Mouse (Mus musculus): Measurements from ENCODE around the gene Arid3b. TPM values are rescaled to one million over a fixed set of nuclear protein-coding genes. Genes with fewer than 3 reads are reported as not detected.

The Arid3b gene
- polyA plus RNA-seq, 1 experiment from 2014 or later, result 3.8 TPM

- Histone ChIP-seq H3K27ac (no peak overlapping the region), H3K4me2 (0 out of 2 replicates have a peak overlapping the region, but pooled peaks have one; percentile 10), H3K4me1 (0 out of 2 replicates have a peak, but pooled peaks cover 2% of the 10 kb centered on the region), H3K36me3 (no peaks in the 10 kb centered on the region), H3K9me3 (no peaks in the 10 kb centered on the region), H3K4me3 (no peak overlapping the region), H3K9ac (no peak overlapping the region), H3K27me3 (no peaks in the 10 kb centered on the region)
- WGBS, result 25% methylated on average over 9 of the region's 9 CpGs
- ATAC-seq (ENCODE audit: insufficient number of reproducible peaks, low FRiP score, low TSS enrichment, low read depth), result no peak
Measured at GRCm38 (mm10) chr9:57861951-57862471, 25.4 kb upstream of the Arid3b start.

GRCm38 (mm10) chr9:57856456-57856855, 19.9 kb upstream of the Arid3b start:
- Histone ChIP-seq H3K4me3 (no peak overlapping the region), H3K9me3 (no peaks in the 10 kb centered on the region), H3K27me3 (no peaks in the 10 kb centered on the region), H3K4me1 (no peaks in the 10 kb centered on the region), H3K36me3 (no peaks in the 10 kb centered on the region), H3K27ac (no peak overlapping the region), H3K9ac (no peak overlapping the region), H3K4me2 (no peak overlapping the region)
- no peak for ATAC-seq (ENCODE audit: insufficient number of reproducible peaks, low FRiP score, low TSS enrichment, low read depth)
- 81% methylated on average over 2 of the region's 2 CpGs for WGBS

GRCm38 (mm10) chr9:57854280-57854679, 17.7 kb upstream of the Arid3b start:
- H3K36me3 ChIP-seq, result no peaks in the 10 kb centered on the region
- H3K9me3 ChIP-seq, result no peaks in the 10 kb centered on the region
- no peak overlapping the region for H3K27ac ChIP-seq
- no peak overlapping the region for H3K4me3 ChIP-seq
- no peak overlapping the region for H3K4me2 ChIP-seq
- H3K9ac ChIP-seq, result no peak overlapping the region
- no peaks in the 10 kb centered on the region for H3K27me3 ChIP-seq
- no peak for ATAC-seq (ENCODE audit: insufficient number of reproducible peaks, low FRiP score, low TSS enrichment, low read depth)
- H3K4me1 ChIP-seq, result no peaks in the 10 kb centered on the region

GRCm38 (mm10) chr9:57839032-57839431, 2.4 kb upstream of the Arid3b start:
- Histone ChIP-seq H3K36me3 (no peaks in the 10 kb centered on the region), H3K4me3 (no peak overlapping the region), H3K4me2 (no peak overlapping the region), H3K9ac (no peak overlapping the region), H3K4me1 (peaks cover 25% of the 10 kb centered on the region), H3K27me3 (peaks cover 16% of the 10 kb centered on the region), H3K9me3 (no peaks in the 10 kb centered on the region), H3K27ac (no peak overlapping the region)
- WGBS, result 84% methylated on average over 2 of the region's 2 CpGs
- ATAC-seq (ENCODE audit: insufficient number of reproducible peaks, low FRiP score, low TSS enrichment, low read depth), result no peak

- no peak overlapping the region for H3K27ac ChIP-seq
- ATAC-seq (ENCODE audit: insufficient number of reproducible peaks, low FRiP score, low TSS enrichment, low read depth), result no peak
- WGBS, result 2% methylated on average over 22 of the region's 22 CpGs
Measured at GRCm38 (mm10) chr9:57835841-57836514, 615 bp downstream of the Arid3b start.

GRCm38 (mm10) chr9:57834629-57835417, 1.8 kb downstream of the Arid3b start:
- H3K27ac ChIP-seq, result no peak overlapping the region
- no peak overlapping the region for H3K4me2 ChIP-seq
- H3K9ac ChIP-seq, result no peak overlapping the region
- no peaks in the 10 kb centered on the region for H3K36me3 ChIP-seq
- WGBS, result 18% methylated on average over 11 of the region's 11 CpGs
- no peak overlapping the region for H3K4me3 ChIP-seq
- H3K9me3 ChIP-seq, result no peaks in the 10 kb centered on the region
- H3K4me1 ChIP-seq, result peaks cover 45% of the 10 kb centered on the region
- H3K27me3 ChIP-seq, result peaks cover 27% of the 10 kb centered on the region
- ATAC-seq (ENCODE audit: insufficient number of reproducible peaks, low FRiP score, low TSS enrichment, low read depth), result no peak

More at GRCm38 (mm10) chr9:57835841-57836514, 615 bp downstream of the Arid3b start:
- H3K9ac ChIP-seq, result peak overlapping the region; percentile 51
- H3K4me2 ChIP-seq, result peak overlapping the region; percentile 95
- peaks cover 24% of the 10 kb centered on the region for H3K27me3 ChIP-seq
- H3K4me3 ChIP-seq, result peak overlapping the region; percentile 76
- no peaks in the 10 kb centered on the region for H3K36me3 ChIP-seq
- H3K9me3 ChIP-seq, result no peaks in the 10 kb centered on the region
- H3K4me1 ChIP-seq, result peaks cover 39% of the 10 kb centered on the region

- Histone ChIP-seq H3K4me3 (no peak overlapping the region), H3K36me3 (no peaks in the 10 kb centered on the region), H3K9me3 (no peaks in the 10 kb centered on the region), H3K9ac (no peak overlapping the region), H3K4me2 (no peak overlapping the region), H3K27me3 (peaks cover 32% of the 10 kb centered on the region), H3K4me1 (peaks cover 45% of the 10 kb centered on the region), H3K27ac (no peak overlapping the region)
- WGBS, result 69% methylated on average over 9 of the region's 9 CpGs
- no peak for ATAC-seq (ENCODE audit: insufficient number of reproducible peaks, low FRiP score, low TSS enrichment, low read depth)
Measured at GRCm38 (mm10) chr9:57833762-57834471, 2.7 kb downstream of the Arid3b start.

- WGBS, result 2% methylated on average over 24 of the region's 24 CpGs
- no peaks in the 10 kb centered on the region for H3K36me3 ChIP-seq
- H3K4me3 ChIP-seq, result no peak overlapping the region
- H3K27ac ChIP-seq, result no peak overlapping the region
- peaks cover 36% of the 10 kb centered on the region for H3K4me1 ChIP-seq
- peak overlapping the region; percentile 38 for H3K4me2 ChIP-seq
- H3K9me3 ChIP-seq, result no peaks in the 10 kb centered on the region
- ATAC-seq (ENCODE audit: insufficient number of reproducible peaks, low FRiP score, low TSS enrichment, low read depth), result peak; percentile 94
- peaks cover 35% of the 10 kb centered on the region for H3K27me3 ChIP-seq
- no peak overlapping the region for H3K9ac ChIP-seq
Measured at GRCm38 (mm10) chr9:57831267-57832082, 5.1 kb downstream of the Arid3b start.

GRCm38 (mm10) chr9:57829812-57830557, 6.6 kb downstream of the Arid3b start:
- H3K4me1 ChIP-seq, result peaks cover 24% of the 10 kb centered on the region
- H3K27ac ChIP-seq, result no peak overlapping the region
- H3K4me2 ChIP-seq, result no peak overlapping the region
- WGBS, result 40% methylated on average over 6 of the region's 6 CpGs
- no peak for ATAC-seq (ENCODE audit: insufficient number of reproducible peaks, low FRiP score, low TSS enrichment, low read depth)
- H3K9ac ChIP-seq, result no peak overlapping the region
- H3K36me3 ChIP-seq, result peaks cover 5% of the 10 kb centered on the region; the same call in 1 of the 2 replicates
- H3K4me3 ChIP-seq, result no peak overlapping the region
- no peaks in the 10 kb centered on the region for H3K9me3 ChIP-seq
- H3K27me3 ChIP-seq, result peaks cover 24% of the 10 kb centered on the region

- Histone ChIP-seq H3K27me3 (peaks cover 3% of the 10 kb centered on the region; the same call in 1 of the 2 replicates), H3K36me3 (peaks cover 5% of the 10 kb centered on the region; the same call in 1 of the 2 replicates), H3K27ac (no peak overlapping the region), H3K9me3 (no peaks in the 10 kb centered on the region), H3K9ac (no peak overlapping the region), H3K4me2 (no peak overlapping the region), H3K4me1 (no peaks in the 10 kb centered on the region), H3K4me3 (no peak overlapping the region)
- no peak for ATAC-seq (ENCODE audit: insufficient number of reproducible peaks, low FRiP score, low TSS enrichment, low read depth)
- WGBS, result 84% methylated on average over 1 of the region's 1 CpGs
Measured at GRCm38 (mm10) chr9:57823397-57823796, 13.2 kb downstream of the Arid3b start.

Measured in limb, embryonic 15.5 days (tissue).